Mouse (Mus musculus) left cerebral cortex, adult 18-20 months (tissue): ENCODE measurements around the gene Irf2bp2. TPM values are rescaled to one million over a fixed set of nuclear protein-coding genes. Genes with fewer than 3 reads are reported as not detected.
"Not testable (repeated sequence)": the region's sequence is repeated elsewhere in the genome, so short reads cannot be mapped to it uniquely, and the experiment has no call there.

Source experiments
- DNase-seq, 2 experiments: peaks; one replicate each; pipeline ENCODE4 v3.0.0; 2021 to 2022; ENCODE audit warnings: low spot score in 2 of 2, mixed read lengths in 1 of 2
- total RNA-seq, 2 experiments: library from RNA; stranded (reverse); gene quantifications; 2 replicates each; pipeline ENCODE4 v1.2.3; 2021

Gene Irf2bp2
- total RNA-seq, 2 experiments from 2014 or later: 74.0 to 77.6 TPM

- no peak for DNase-seq
These were observed 9.6 kb upstream of the Irf2bp2 start for GRCm38 (mm10) chr8:126603241-126603947.

DNA sequence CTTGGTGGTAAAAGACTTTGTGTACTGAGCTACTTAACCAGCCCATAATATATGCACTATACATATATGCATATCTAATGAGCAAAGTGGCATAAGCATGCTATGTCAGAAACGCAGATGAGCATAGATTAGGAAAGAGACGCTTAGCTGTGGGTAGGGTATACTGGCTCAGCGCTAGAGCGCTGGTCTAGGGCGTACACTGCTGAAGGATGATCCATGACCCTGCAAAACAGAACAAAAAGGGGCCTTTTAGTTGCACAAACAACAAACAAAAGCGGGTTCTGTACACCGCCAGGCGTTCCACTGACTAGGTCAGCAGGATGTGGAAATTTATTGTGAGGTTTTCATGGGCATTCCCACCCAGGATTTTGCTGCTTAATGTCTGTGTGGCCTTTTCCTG lies 8.9 kb upstream of the Irf2bp2 start:
- DNase-seq: no peak

GRCm38 (mm10) chr8:126601325-126601724 lies 7.5 kb upstream of the Irf2bp2 start:
- DNase-seq: no peak

- DNase-seq: no peak
These were observed 7.0 kb upstream of the Irf2bp2 start for GRCm38 (mm10) chr8:126600816-126601243.

DNA sequence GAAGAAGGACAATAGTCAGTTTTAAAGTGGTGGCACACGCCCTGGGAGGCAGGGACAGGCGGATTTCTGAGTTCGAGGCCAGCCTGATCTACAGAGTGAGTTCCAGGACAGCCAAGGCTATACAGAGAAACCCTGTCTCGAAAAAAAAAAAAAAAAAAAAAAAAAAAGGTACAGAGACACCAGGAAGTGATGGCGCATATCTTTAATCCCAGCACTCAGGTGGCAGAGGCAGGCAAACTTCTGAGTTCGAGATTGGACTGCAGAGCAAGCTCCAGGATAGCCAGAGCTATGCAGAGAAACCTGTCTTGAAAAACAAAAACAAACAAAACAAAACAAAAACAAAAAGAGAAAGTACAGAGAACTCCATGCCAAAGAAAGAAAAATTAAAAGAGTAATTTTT lies 6.6 kb upstream of the Irf2bp2 start:
- not testable (repeated sequence) for DNase-seq

GRCm38 (mm10) chr8:126599297-126599696 lies 5.5 kb upstream of the Irf2bp2 start:
- no peak for DNase-seq

DNA sequence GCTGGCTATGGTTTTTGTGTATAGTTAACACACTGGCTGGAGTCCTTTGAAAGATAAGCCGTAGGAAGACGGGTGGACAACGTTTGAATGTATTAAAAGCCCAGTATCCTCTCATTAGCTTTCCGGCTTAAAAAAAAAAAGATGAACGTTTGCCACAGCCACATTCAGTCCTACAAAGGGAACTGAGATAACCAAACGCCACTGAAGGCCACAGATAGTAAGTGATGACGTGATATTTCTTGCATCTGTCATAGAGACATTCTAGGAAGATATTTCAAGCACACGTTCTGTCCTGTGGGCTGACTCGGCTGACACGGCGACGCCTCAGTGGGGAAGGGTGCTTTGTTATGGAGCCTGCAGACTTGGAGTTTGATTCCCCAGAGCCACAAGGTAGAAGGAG lies 4.4 kb upstream of the Irf2bp2 start:
- no peak for DNase-seq

GRCm38 (mm10) chr8:126596721-126597120 lies 2.9 kb upstream of the Irf2bp2 start:
- no peak for DNase-seq

GRCm38 (mm10) chr8:126596097-126596634 lies 2.4 kb upstream of the Irf2bp2 start:
- DNase-seq: peak; percentile 83 to 89

DNA sequence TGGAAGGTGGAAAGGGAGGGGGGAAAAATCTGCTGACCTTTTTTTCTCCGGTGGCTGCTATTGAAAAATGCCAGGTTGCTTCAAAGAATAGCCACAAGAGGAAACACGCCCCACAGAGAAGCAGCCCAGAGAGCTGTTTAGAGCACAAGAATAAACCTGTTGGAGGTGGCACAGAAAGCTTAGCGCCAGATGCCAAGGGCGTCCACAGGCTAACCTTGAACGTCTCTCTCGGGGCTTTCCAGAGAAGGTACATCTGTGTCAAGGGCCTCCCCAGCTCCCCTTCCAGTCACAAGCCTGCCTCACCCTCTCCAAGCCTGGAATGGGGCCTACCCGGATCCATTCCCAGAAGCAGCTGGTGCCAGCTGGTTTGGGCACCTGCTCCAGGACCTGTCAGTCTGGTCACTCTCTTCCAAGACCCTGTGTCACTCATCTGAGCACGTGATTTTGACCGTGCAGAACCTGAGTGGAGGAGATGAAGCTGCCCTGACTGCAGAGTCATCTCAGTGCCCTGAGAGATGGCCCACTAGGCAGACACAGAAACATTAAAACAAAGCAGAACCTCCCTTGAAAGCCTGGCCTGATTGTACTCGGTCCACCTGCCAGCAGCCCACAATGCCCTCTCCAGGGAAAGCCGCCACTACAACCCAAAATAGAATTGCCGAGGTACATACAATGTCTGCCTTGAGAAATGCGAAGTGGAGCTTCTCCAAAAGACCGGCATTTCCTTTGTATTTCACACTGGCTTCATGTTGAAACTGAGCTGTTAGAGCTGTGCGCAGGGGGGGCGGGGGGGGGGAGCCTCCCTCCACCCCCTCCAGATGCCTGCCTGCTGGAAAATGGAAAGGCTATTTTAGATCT lies 1.6 kb upstream of the Irf2bp2 start:
- peak in 1 of 2 experiments; percentile 35 for DNase-seq

GRCm38 (mm10) chr8:126594481-126595000 lies 755 bp upstream of the Irf2bp2 start:
- DNase-seq: peak; percentile 96 to 99

DNA sequence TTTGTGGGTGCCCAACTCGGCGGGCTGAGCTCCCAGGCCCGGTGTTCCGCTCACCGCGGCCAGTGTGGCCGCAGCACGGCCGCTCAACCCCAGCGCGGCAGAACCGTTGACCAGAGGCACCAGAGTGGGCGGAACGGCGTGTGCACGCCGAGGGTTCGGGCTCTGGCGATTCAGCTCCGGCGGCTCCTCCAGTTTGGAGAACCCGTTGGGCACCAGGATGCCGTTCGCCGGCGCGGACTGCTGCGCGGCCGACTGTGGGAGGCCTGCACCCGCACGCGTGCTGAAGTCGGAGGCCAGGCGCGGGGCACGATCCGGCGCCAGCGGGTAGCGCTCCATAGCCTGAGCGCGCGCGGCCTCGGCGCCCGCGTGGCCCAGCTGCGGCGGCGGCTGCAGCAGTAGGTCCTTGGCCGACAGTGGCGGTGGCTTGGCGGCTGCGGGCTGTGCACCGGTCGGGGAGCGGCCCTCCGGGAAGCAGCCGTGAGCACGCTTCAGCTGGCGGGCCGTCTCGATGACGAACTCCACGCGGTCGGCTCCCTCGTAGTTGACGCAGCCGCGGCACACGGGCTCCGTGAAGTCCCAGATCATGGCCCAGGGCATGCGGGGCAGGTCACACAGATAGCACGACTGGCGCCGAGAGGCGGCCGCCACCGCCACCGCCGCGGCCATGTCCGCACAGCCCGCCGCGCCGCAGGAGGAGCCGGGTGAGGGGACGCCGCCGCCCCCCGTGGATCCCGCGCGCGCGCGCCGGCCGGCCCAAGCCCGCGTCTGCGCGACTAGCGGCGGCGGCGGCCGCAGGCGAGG lies 815 bp downstream of the Irf2bp2 start:
- DNase-seq: peak in 1 of 2 experiments; percentile 29

GRCm38 (mm10) chr8:126592381-126592770 lies 1.4 kb downstream of the Irf2bp2 start:
- DNase-seq: peak in 1 of 2 experiments; percentile 34

DNA sequence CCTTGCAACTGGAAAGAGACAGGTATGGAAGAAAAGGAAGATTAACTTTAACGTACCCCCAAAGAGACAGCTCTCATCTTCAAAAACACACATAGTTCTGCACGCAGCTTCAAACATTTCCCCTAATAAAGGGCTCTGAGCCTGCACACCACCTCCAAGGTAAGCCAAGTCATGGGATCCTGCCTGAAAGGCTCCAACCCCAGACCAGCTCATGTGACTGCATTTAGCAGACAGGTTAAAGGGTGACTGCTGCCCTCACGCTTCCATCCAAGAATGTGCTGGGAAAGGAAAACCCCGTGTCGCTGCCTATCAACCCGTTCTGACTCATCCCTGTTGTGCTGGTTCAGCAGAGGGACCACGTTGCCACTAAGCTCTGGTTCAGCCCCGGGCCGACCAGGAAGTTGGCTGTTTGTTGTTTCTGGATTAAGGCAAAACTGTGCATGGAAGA lies 1.9 kb downstream of the Irf2bp2 start:
- DNase-seq: peak in 1 of 2 experiments; percentile 41

- DNase-seq: no peak
These were observed 2.5 kb downstream of the Irf2bp2 start for GRCm38 (mm10) chr8:126591141-126591820.

- DNase-seq: no peak
These were observed 3.2 kb downstream of the Irf2bp2 start for GRCm38 (mm10) chr8:126590599-126590998.

- DNase-seq: no peak
These were observed 3.7 kb downstream of the Irf2bp2 start for GRCm38 (mm10) chr8:126590024-126590529.

GRCm38 (mm10) chr8:126589507-126590023 lies 4.2 kb downstream of the Irf2bp2 start:
- no peak for DNase-seq

GRCm38 (mm10) chr8:126588636-126589506 lies 4.9 kb downstream of the Irf2bp2 start:
- no peak for DNase-seq
